Comparison of ENCODE assay signal across 8 mouse cellular contexts in genomic region chr19:55895317-55895716, GRCm38 (mm10).
DNase-seq lines count a peak whose midpoint lies in the region; ATAC-seq and TF ChIP-seq lines count a peak whose summit lies in the region.

No protein-coding gene starts in this region.

- H3K4me3 ChIP-seq in embryonic facial prominence, embryonic 14.5 days (ENCODE audit: low read depth, low read length) = peak overlapping the region; percentile 40
- H3K4me3 ChIP-seq in heart, embryonic 15.5 days = peak overlapping the region; percentile 43
- H3K4me3 ChIP-seq in lung, embryonic 14.5 days (ENCODE audit: low read depth, low read length) = peak overlapping the region; percentile 32

- peak; percentile 41 for TF ChIP-seq CTCF in lung, embryonic 14.5 days (IDR thresholded peaks at IDR 0.05; ENCODE audit: low read depth)

- peak; percentile 23 to 34 for DNase-seq in B cell, adult 2 months
- peak; percentile 30 for DNase-seq in R1 (ENCODE audit: low read depth, low spot score)
- DNase-seq in embryonic facial prominence, embryonic 14.5 days (ENCODE audit: low spot score) = peak; percentile 65
- peak; percentile 82 for DNase-seq in kidney, postnatal 10 days
- peak; percentile 80 for DNase-seq in lung, embryonic 14.5 days
- DNase-seq in ovary, adult 18-20 months (ENCODE audit: low spot score) = peak; percentile 37
- DNase-seq in yolk sac, embryonic 10.5 days (ENCODE audit: low spot score) = peak; percentile 44

- H3K9me3 ChIP-seq in embryonic facial prominence, embryonic 14.5 days (ENCODE audit: control insufficient read depth, low read length) = no peaks in the 10 kb centered on the region
- H3K9me3 ChIP-seq in heart, embryonic 15.5 days (replicated peaks) = no peaks in the 10 kb centered on the region
- H3K9me3 ChIP-seq in lung, embryonic 14.5 days (ENCODE audit: low read depth, low read length) = no peaks in the 10 kb centered on the region

- H3K27me3 ChIP-seq in embryonic facial prominence, embryonic 14.5 days (replicated peaks; ENCODE audit: control insufficient read depth, insufficient read depth, low read length) = no peaks in the 10 kb centered on the region
- no peaks in the 10 kb centered on the region for H3K27me3 ChIP-seq in heart, embryonic 15.5 days
- H3K27me3 ChIP-seq in lung, embryonic 14.5 days (ENCODE audit: insufficient read depth, low read length) = 0 out of 2 replicates have a peak, but pooled peaks cover 7% of the 10 kb centered on the region

- WGBS in embryonic facial prominence, embryonic 14.5 days = under 1% methylated on average over 27 of the region's 27 CpGs
- under 1% methylated on average over 27 of the region's 27 CpGs for WGBS in heart, embryonic 15.5 days
- WGBS in lung, embryonic 14.5 days = under 1% methylated on average over 27 of the region's 27 CpGs

- no peaks in the 10 kb centered on the region for H3K36me3 ChIP-seq in embryonic facial prominence, embryonic 14.5 days (ENCODE audit: control insufficient read depth, insufficient read depth, low read length)
- no peaks in the 10 kb centered on the region for H3K36me3 ChIP-seq in heart, embryonic 15.5 days
- no peaks in the 10 kb centered on the region for H3K36me3 ChIP-seq in lung, embryonic 14.5 days (ENCODE audit: insufficient read depth)

- H3K9ac ChIP-seq in embryonic facial prominence, embryonic 14.5 days (ENCODE audit: low read depth, low read length) = peak overlapping the region; percentile 60
- peak overlapping the region; percentile 54 for H3K9ac ChIP-seq in heart, embryonic 15.5 days
- peak overlapping the region; percentile 34; the same call in 1 of the 2 replicates for H3K9ac ChIP-seq in lung, embryonic 14.5 days

- H3K4me1 ChIP-seq in embryonic facial prominence, embryonic 14.5 days (ENCODE audit: control insufficient read depth, insufficient read depth, low read length) = peaks cover 62% of the 10 kb centered on the region
- peaks cover 21% of the 10 kb centered on the region for H3K4me1 ChIP-seq in heart, embryonic 15.5 days (replicated peaks)
- H3K4me1 ChIP-seq in lung, embryonic 14.5 days (ENCODE audit: insufficient read depth) = peaks cover 11% of the 10 kb centered on the region

- peak; percentile 77; the same call in 1 of the 2 replicates for ATAC-seq in embryonic facial prominence, embryonic 14.5 days (ENCODE audit: low read depth)
- 0 out of 2 replicates have a peak, but pooled peaks have one; percentile 72 for ATAC-seq in heart, embryonic 15.5 days (replicated peaks; ENCODE audit: insufficient number of reproducible peaks, insufficient read depth, low FRiP score, low read depth)
- peak; percentile 83 for ATAC-seq in lung, embryonic 14.5 days (ENCODE audit: insufficient read depth)

- H3K4me2 ChIP-seq in embryonic facial prominence, embryonic 14.5 days (ENCODE audit: low read depth, low read length) = peak overlapping the region; percentile 79
- peak overlapping the region; percentile 73 for H3K4me2 ChIP-seq in heart, embryonic 15.5 days
- peak overlapping the region; percentile 72 for H3K4me2 ChIP-seq in lung, embryonic 14.5 days

- peak overlapping the region; percentile 25; the same call in 1 of the 2 replicates for H3K27ac ChIP-seq in embryonic facial prominence, embryonic 14.5 days (replicated peaks; ENCODE audit: low read depth, low read length)
- H3K27ac ChIP-seq in heart, embryonic 15.5 days = no peak overlapping the region
- no peak overlapping the region for H3K27ac ChIP-seq in lung, embryonic 14.5 days (ENCODE audit: low read depth)

Comparison
In these comparisons a context has a peak if more than half of its experiments do, and no peak if none do; other contexts are left out.
1. DNase-seq: peak in every context shown above with its lines; median percentile 82 in kidney, postnatal 10 days; 80 in lung, embryonic 14.5 days; 65 in embryonic facial prominence, embryonic 14.5 days; 44 in yolk sac, embryonic 10.5 days; 37 in ovary, adult 18-20 months; 30 in R1; 28 in B cell, adult 2 months.